Mouse (Mus musculus) embryo, embryonic 10.5 days (tissue): ENCODE measurements around the gene Galnt13.
A peak's percentile ranks its signal among the peaks of the same experiment; 100 is the strongest.
"Not testable (repeated sequence)": the region's sequence is repeated elsewhere in the genome, so short reads cannot be mapped to it uniquely, and the experiment has no call there.

Experiments
- DNase-seq: peaks from one replicate; pipeline ENCODE4 v3.0.0-alpha.2; 2015; ENCODE audit warnings: low spot score

Gene Galnt13

GRCm38 (mm10) chr2:54435937-54436735 lies at the start of gene Galnt13:
TSS of gene Galnt13 (plus strand) at chr2:54436317.
- DNase-seq: peak; percentile 76

GRCm38 (mm10) chr2:54431060-54431459 lies 5.1 kb upstream of the Galnt13 start:
- DNase-seq: peak; percentile 65

- no peak for DNase-seq
Measured at GRCm38 (mm10) chr2:54435380-54435779, 737 bp upstream of the Galnt13 start.

- DNase-seq: peak; percentile 73
Measured at GRCm38 (mm10) chr2:54436736-54437500, 801 bp downstream of the Galnt13 start.

- no peak for DNase-seq
Measured at GRCm38 (mm10) chr2:54437501-54437830, 1.3 kb downstream of the Galnt13 start.

- DNase-seq: no peak
Measured at GRCm38 (mm10) chr2:54442734-54443500, 6.8 kb downstream of the Galnt13 start.

GRCm38 (mm10) chr2:54483426-54483825 lies 47.3 kb downstream of the Galnt13 start:
- peak; percentile 28 for DNase-seq

- DNase-seq: no peak
Measured at GRCm38 (mm10) chr2:54522989-54523388, 86.9 kb downstream of the Galnt13 start.

- DNase-seq: no peak
Measured at GRCm38 (mm10) chr2:54527073-54527472, 91.0 kb downstream of the Galnt13 start.

GRCm38 (mm10) chr2:54558357-54559153 lies 122.4 kb downstream of the Galnt13 start:
- no peak for DNase-seq

GRCm38 (mm10) chr2:54565068-54565467 lies 129.0 kb downstream of the Galnt13 start:
- DNase-seq: no peak

GRCm38 (mm10) chr2:54567186-54567585 lies 131.1 kb downstream of the Galnt13 start:
- DNase-seq: no peak

GRCm38 (mm10) chr2:54567632-54568031 lies 131.5 kb downstream of the Galnt13 start:
- no peak for DNase-seq

GRCm38 (mm10) chr2:54713817-54714216 lies 277.7 kb downstream of the Galnt13 start:
- not testable (repeated sequence) for DNase-seq

GRCm38 (mm10) chr2:54751232-54751631 lies 315.1 kb downstream of the Galnt13 start:
- no peak for DNase-seq

GRCm38 (mm10) chr2:54759781-54760180 lies 323.7 kb downstream of the Galnt13 start:
- DNase-seq: no peak

GRCm38 (mm10) chr2:54778790-54779273 lies 342.7 kb downstream of the Galnt13 start:
- no peak for DNase-seq

GRCm38 (mm10) chr2:54813670-54814256 lies 377.6 kb downstream of the Galnt13 start:
- DNase-seq: no peak

GRCm38 (mm10) chr2:54841245-54841644 lies 405.1 kb downstream of the Galnt13 start:
- no peak for DNase-seq

- no peak for DNase-seq
Measured at GRCm38 (mm10) chr2:54906282-54907060, 470.4 kb downstream of the Galnt13 start.
